Mouse (Mus musculus) bone marrow macrophage, adult 2 months (primary cell): ENCODE measurements at regions not wholly inside any gene's neighbourhood (a gene's known extent, or its start where the extent isn't known, plus 50 kb on each side); places are given as distances from the start of the nearest gene placed in this dataset.

ENCODE experiments used
- CTCF ChIP-seq: IDR thresholded peaks from 2 replicates; pipeline ENCODE4 v1.5.1; 2012; ENCODE audit warnings: low read depth, mild to moderate bottlenecking, low read length, moderate library complexity
- POLR2A ChIP-seq: IDR thresholded peaks from 2 replicates; pipeline ENCODE4 v1.6.1; 2012; ENCODE audit warnings: mild to moderate bottlenecking, low read depth, low read length, borderline replicate concordance

DNA sequence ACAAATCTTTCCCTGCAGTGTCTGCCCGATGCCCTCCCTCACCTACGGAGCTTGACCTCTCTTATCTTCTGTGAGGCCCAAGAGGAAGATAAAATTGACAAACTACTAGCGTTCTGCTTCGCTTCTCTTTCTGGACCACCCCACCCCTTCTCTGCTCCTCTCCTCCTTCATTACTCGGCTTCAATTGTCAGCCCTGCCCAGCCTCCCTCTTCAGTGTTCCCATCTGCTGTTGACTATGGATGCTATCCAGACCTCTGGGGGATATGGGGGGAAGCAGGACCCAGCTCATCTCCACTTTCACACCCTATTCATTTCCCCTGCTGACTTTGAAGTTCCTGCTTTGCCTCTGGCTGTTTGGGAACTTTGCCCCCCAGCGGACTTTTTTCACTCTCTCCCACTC, 214.5 kb downstream of the Dact1 start:
- TF ChIP-seq POLR2A (no peak), CTCF (no peak)
